Mouse (Mus musculus) CD4-positive helper T cell, adult 2 months (primary cell): ENCODE measurements at regions not wholly inside any gene's neighbourhood (a gene's known extent, or its start where the extent isn't known, plus 50 kb on each side); places are given as distances from the start of the nearest gene placed in this dataset.

ENCODE experiments used
- DNase-seq: peaks from one replicate; pipeline ENCODE4 v3.0.0-alpha.2; 2012; ENCODE audit warnings: low read depth, missing footprints, low spot score

GRCm38 (mm10) chr2:79185234-79186101, 69.8 kb upstream of the Itga4 start:
- no peak for DNase-seq

- no peak for DNase-seq
Observed at GRCm38 (mm10) chr2:79186878-79187277, 68.3 kb upstream of the Itga4 start.

GRCm38 (mm10) chr2:79188511-79189193, 66.6 kb upstream of the Itga4 start:
- no peak for DNase-seq

GRCm38 (mm10) chr2:79193851-79194250, 61.4 kb upstream of the Itga4 start:
- DNase-seq: no peak

- DNase-seq: no peak
Observed at GRCm38 (mm10) chr2:79201677-79202076, 53.5 kb upstream of the Itga4 start.
